22 mouse cellular contexts compared by ENCODE assay signal in genomic region chr8:67181741-67182140, GRCm38 (mm10).
DNase-seq lines count a peak whose midpoint lies in the region; ATAC-seq and TF ChIP-seq lines count a peak whose summit lies in the region.
"Had no signal": no experiment of that assay in that cellular context is flagged by ENCODE, and none has a peak within 500 bp of the region (broad histone marks: within the 10 kb centered on the region; RNA-seq: fewer than 3 reads in every experiment).

No protein-coding gene starts in this region.

- intact Hi-C loops in left cerebral cortex, postnatal 4 days (cut with DNase I): no loop called here
- intact Hi-C loops in left cerebral cortex, postnatal 10 days (cut with DNase I): no loop called here

- H3K4me3 ChIP-seq in hindbrain, postnatal 0 days (ENCODE audit: low read length): no peak overlapping the region
- H3K4me3 ChIP-seq: embryonic facial prominence, embryonic 15.5 days; forebrain, embryonic 10.5 days; gastrocnemius, adult 2 months; hindbrain, embryonic 10.5 days; limb, embryonic 15.5 days; stomach, embryonic 15.5 days had no signal

- no peaks in the 10 kb centered on the region for H3K9me3 ChIP-seq in hindbrain, postnatal 0 days (ENCODE audit: low read length)
- H3K9me3 ChIP-seq: embryonic facial prominence, embryonic 15.5 days; limb, embryonic 15.5 days; stomach, embryonic 15.5 days had no signal

- no peak overlapping the region for H3K9ac ChIP-seq in hindbrain, postnatal 0 days (replicated peaks; ENCODE audit: low read length)
- H3K9ac ChIP-seq: embryonic facial prominence, embryonic 15.5 days; limb, embryonic 15.5 days; stomach, embryonic 15.5 days had no signal

- no peaks in the 10 kb centered on the region for H3K27me3 ChIP-seq in hindbrain, postnatal 0 days (ENCODE audit: insufficient read depth, low read length)
- H3K27me3 ChIP-seq: embryonic facial prominence, embryonic 15.5 days; limb, embryonic 15.5 days; stomach, embryonic 15.5 days had no signal

- peak; percentile 66 for DNase-seq in left cerebral cortex, adult 11 months (ENCODE audit: low spot score)
- no peak for DNase-seq in left cerebral cortex, postnatal 4 days
- peak; percentile 23 to 53 for DNase-seq in frontal cortex, postnatal 14 days (ENCODE audit: low spot score in 2 of 2)
- peak; percentile 27 to 56 for DNase-seq in left cerebral cortex, postnatal 10 days (ENCODE audit: extremely low spot score in 1 of 2, low spot score in 2 of 2)
- peak; percentile 70 to 91 for DNase-seq in right cerebral cortex, postnatal 36 days (ENCODE audit: low spot score in 2 of 2)
- DNase-seq in kidney, adult 9 months: no peak
- DNase-seq in hindbrain, postnatal 0 days (ENCODE audit: low spot score): no peak
- DNase-seq in embryo, embryonic 9.5 days (ENCODE audit: extremely low spot score): no peak
- DNase-seq: adrenal gland, postnatal 25 days; cerebellum, adult 8-10 months; gastrocnemius, adult 2 months; kidney, adult 8-10 months; kidney, postnatal 4 days; lung, postnatal 14 days had no signal

- no peaks in the 10 kb centered on the region for H3K4me1 ChIP-seq in hindbrain, postnatal 0 days (ENCODE audit: insufficient read depth, low read length)
- H3K4me1 ChIP-seq: embryonic facial prominence, embryonic 15.5 days; forebrain, embryonic 10.5 days; hindbrain, embryonic 10.5 days; limb, embryonic 15.5 days; stomach, embryonic 15.5 days had no signal

- ATAC-seq in hindbrain, postnatal 0 days: no peak
- ATAC-seq: activated CD4-positive, CD25-positive, alpha-beta regulatory T cell, adult 4 months; inflammation-experienced regulatory T-cells, adult 6 months; Patski had no signal

- H3K36me3 ChIP-seq in hindbrain, postnatal 0 days (ENCODE audit: insufficient read depth, low read length): no peaks in the 10 kb centered on the region
- H3K36me3 ChIP-seq: embryonic facial prominence, embryonic 15.5 days; forebrain, embryonic 10.5 days; hindbrain, embryonic 10.5 days; limb, embryonic 15.5 days; stomach, embryonic 15.5 days had no signal

- no peak overlapping the region for H3K4me2 ChIP-seq in hindbrain, postnatal 0 days (ENCODE audit: low read depth, low read length)
- H3K4me2 ChIP-seq: embryonic facial prominence, embryonic 15.5 days; limb, embryonic 15.5 days; stomach, embryonic 15.5 days had no signal

- H3K27ac ChIP-seq in hindbrain, postnatal 0 days: no peak overlapping the region
- H3K27ac ChIP-seq: embryonic facial prominence, embryonic 15.5 days; forebrain, embryonic 10.5 days; gastrocnemius, adult 2 months; hindbrain, embryonic 10.5 days; limb, embryonic 15.5 days; stomach, embryonic 15.5 days had no signal

- no peak for TF ChIP-seq CTCF in hindbrain, postnatal 0 days (IDR thresholded peaks at IDR 0.05; ENCODE audit: low read depth)

- WGBS in hindbrain, postnatal 0 days: 77% methylated on average over 5 of the region's 5 CpGs

Comparison
In these comparisons a context has a peak if more than half of its experiments do, and no peak if none do; other contexts are left out.
1. DNase-seq: peak in left cerebral cortex, adult 11 months (single experiment), frontal cortex, postnatal 14 days (2 of 2), left cerebral cortex, postnatal 10 days (2 of 2) and right cerebral cortex, postnatal 36 days (2 of 2); none in left cerebral cortex, postnatal 4 days (single experiment), kidney, adult 9 months (single experiment), hindbrain, postnatal 0 days (single experiment) and embryo, embryonic 9.5 days (single experiment).